Comparison of ENCODE assay signal across 8 mouse cellular contexts in genomic region chr11:69760160-69760900, GRCm38 (mm10). TPM values are rescaled to one million over a fixed set of nuclear protein-coding genes. Genes with fewer than 3 reads are reported as not detected.
DNase-seq lines count a peak whose midpoint lies in the region; ATAC-seq and TF ChIP-seq lines count a peak whose summit lies in the region.

No protein-coding gene starts in this region.

- peak overlapping the region; percentile 79; the same call in 1 of the 2 replicates for H3K9ac ChIP-seq in kidney, postnatal 0 days (ENCODE audit: low read depth, low read length)
- peak overlapping the region; percentile 79 for H3K9ac ChIP-seq in embryonic facial prominence, embryonic 13.5 days
- peak overlapping the region; percentile 65 for H3K9ac ChIP-seq in hindbrain, embryonic 16.5 days (ENCODE audit: low read depth, low read length)
- peak overlapping the region; percentile 77 for H3K9ac ChIP-seq in midbrain, embryonic 16.5 days (ENCODE audit: low read depth, low read length)

- no peak overlapping the region for H3K4me3 ChIP-seq in kidney, postnatal 0 days (replicated peaks; ENCODE audit: low read depth, low read length)
- H3K4me3 ChIP-seq in embryonic facial prominence, embryonic 13.5 days: peak overlapping the region; percentile 62; the same call in 1 of the 2 replicates
- H3K4me3 ChIP-seq in hindbrain, embryonic 16.5 days (ENCODE audit: low read length): peak overlapping the region; percentile 57; the same call in 1 of the 2 replicates
- H3K4me3 ChIP-seq in midbrain, embryonic 16.5 days (ENCODE audit: low read depth, low read length): peak overlapping the region; percentile 53

- ATAC-seq in kidney, postnatal 0 days (replicated peaks; ENCODE audit: low FRiP score, low read depth): no peak
- no peak for ATAC-seq in embryonic facial prominence, embryonic 13.5 days (ENCODE audit: insufficient number of reproducible peaks, insufficient read depth, low FRiP score, low TSS enrichment, low read depth)
- no peak for ATAC-seq in hindbrain, embryonic 16.5 days
- no peak for ATAC-seq in midbrain, embryonic 16.5 days

- H3K9me3 ChIP-seq in kidney, postnatal 0 days (replicated peaks; ENCODE audit: low read length): no peaks in the 10 kb centered on the region
- H3K9me3 ChIP-seq in embryonic facial prominence, embryonic 13.5 days: no peaks in the 10 kb centered on the region
- H3K9me3 ChIP-seq in hindbrain, embryonic 16.5 days (ENCODE audit: control insufficient read depth, low read length): no peaks in the 10 kb centered on the region
- no peaks in the 10 kb centered on the region for H3K9me3 ChIP-seq in midbrain, embryonic 16.5 days (replicated peaks; ENCODE audit: control insufficient read depth, low read length, poor library complexity, severe bottlenecking)

- no peak for DNase-seq in kidney, postnatal 0 days (ENCODE audit: low spot score)
- DNase-seq in kidney, adult 8-10 months: no peak
- no peak for DNase-seq in adrenal gland, postnatal 36 days
- DNase-seq in B cell, adult 2 months: no peak
- no peak for DNase-seq in testis, postnatal 10 days (ENCODE audit: low spot score)

- H3K27me3 ChIP-seq in kidney, postnatal 0 days (ENCODE audit: insufficient read depth, low read length): no peaks in the 10 kb centered on the region
- H3K27me3 ChIP-seq in embryonic facial prominence, embryonic 13.5 days: no peaks in the 10 kb centered on the region
- no peaks in the 10 kb centered on the region for H3K27me3 ChIP-seq in hindbrain, embryonic 16.5 days (replicated peaks; ENCODE audit: control insufficient read depth, insufficient read depth, low read length)
- H3K27me3 ChIP-seq in midbrain, embryonic 16.5 days (ENCODE audit: control insufficient read depth, insufficient read depth, low read depth, low read length): no peaks in the 10 kb centered on the region

- peak overlapping the region; percentile 69; the same call in 1 of the 2 replicates for H3K4me2 ChIP-seq in kidney, postnatal 0 days (ENCODE audit: low read length)
- H3K4me2 ChIP-seq in embryonic facial prominence, embryonic 13.5 days: peak overlapping the region; percentile 85
- H3K4me2 ChIP-seq in hindbrain, embryonic 16.5 days (ENCODE audit: low read length): peak overlapping the region; percentile 76
- H3K4me2 ChIP-seq in midbrain, embryonic 16.5 days (ENCODE audit: low read length): peak overlapping the region; percentile 81

- WGBS in kidney, postnatal 0 days: 80% methylated on average over 14 of the region's 14 CpGs
- 79% methylated on average over 14 of the region's 14 CpGs for WGBS in embryonic facial prominence, embryonic 13.5 days
- 76% methylated on average over 14 of the region's 14 CpGs for WGBS in hindbrain, embryonic 16.5 days
- WGBS in midbrain, embryonic 16.5 days: 75% methylated on average over 14 of the region's 14 CpGs

- no peak for TF ChIP-seq CTCF in kidney, postnatal 0 days (IDR thresholded peaks at IDR 0.05; ENCODE audit: low read depth)

- peak overlapping the region; percentile 93 for H3K27ac ChIP-seq in kidney, postnatal 0 days
- H3K27ac ChIP-seq in embryonic facial prominence, embryonic 13.5 days: peak overlapping the region; percentile 99
- peak overlapping the region; percentile 93 for H3K27ac ChIP-seq in hindbrain, embryonic 16.5 days (ENCODE audit: low read depth, low read length)
- peak overlapping the region; percentile 99 for H3K27ac ChIP-seq in midbrain, embryonic 16.5 days (ENCODE audit: low read length)

- H3K4me1 ChIP-seq in kidney, postnatal 0 days (replicated peaks; ENCODE audit: insufficient read depth, low read length): peaks cover 17% of the 10 kb centered on the region; the same call in 1 of the 2 replicates
- H3K4me1 ChIP-seq in embryonic facial prominence, embryonic 13.5 days: peaks cover 38% of the 10 kb centered on the region
- peaks cover 32% of the 10 kb centered on the region for H3K4me1 ChIP-seq in hindbrain, embryonic 16.5 days (ENCODE audit: control insufficient read depth, insufficient read depth, low read depth, low read length)
- H3K4me1 ChIP-seq in midbrain, embryonic 16.5 days (ENCODE audit: control insufficient read depth, insufficient read depth, low read length): peaks cover 38% of the 10 kb centered on the region

- H3K36me3 ChIP-seq in kidney, postnatal 0 days (ENCODE audit: insufficient read depth, low read length): no peaks in the 10 kb centered on the region
- no peaks in the 10 kb centered on the region for H3K36me3 ChIP-seq in embryonic facial prominence, embryonic 13.5 days
- H3K36me3 ChIP-seq in hindbrain, embryonic 16.5 days (ENCODE audit: control insufficient read depth, insufficient read depth, low read length): no peaks in the 10 kb centered on the region
- H3K36me3 ChIP-seq in midbrain, embryonic 16.5 days (ENCODE audit: control insufficient read depth, insufficient read depth, low read length): no peaks in the 10 kb centered on the region

RNA-seq across cellular contexts. Expression of gene Slc35g3, which starts 1.4 kb away (rescaled TPM):
- 0.17 TPM in 1 of 2 replicates, not detected in the other for polyA plus RNA-seq in kidney, postnatal 0 days (2015; fragmentation: Nextera tagmentation; extraction: Ambion mirVana)
- polyA plus RNA-seq in embryonic facial prominence, embryonic 13.5 days (2015; fragmentation: Nextera tagmentation; extraction: Ambion mirVana): not detected in 2 replicates
- polyA plus RNA-seq in hindbrain, embryonic 16.5 days (2015; fragmentation: Nextera tagmentation; extraction: Ambion mirVana): 0.41 and 0.87 TPM in 2 replicates
- polyA plus RNA-seq in midbrain, embryonic 16.5 days (2015; fragmentation: Nextera tagmentation; extraction: Ambion mirVana): 0.21 and 0.22 TPM in 2 replicates
- not detected for total RNA-seq in adrenal gland, postnatal 36 days (2021)

RNA-seq across cellular contexts. Expression of gene Polr2a, which starts 1.9 kb away (rescaled TPM):
- 19.0 and 21.0 TPM in 2 replicates for polyA plus RNA-seq in kidney, postnatal 0 days (2015; fragmentation: Nextera tagmentation; extraction: Ambion mirVana)
- 27.3 and 31.3 TPM in 2 replicates for polyA plus RNA-seq in embryonic facial prominence, embryonic 13.5 days (2015; fragmentation: Nextera tagmentation; extraction: Ambion mirVana)
- 12.1 and 14.9 TPM in 2 replicates for polyA plus RNA-seq in hindbrain, embryonic 16.5 days (2015; fragmentation: Nextera tagmentation; extraction: Ambion mirVana)
- 13.0 and 15.5 TPM in 2 replicates for polyA plus RNA-seq in midbrain, embryonic 16.5 days (2015; fragmentation: Nextera tagmentation; extraction: Ambion mirVana)
- total RNA-seq in adrenal gland, postnatal 36 days (2021): 10 to 100 TPM; 86.4 to 90.3 TPM

RNA-seq across cellular contexts. Expression of gene Zbtb4, which starts 5.4 kb away (rescaled TPM):
- polyA plus RNA-seq in kidney, postnatal 0 days (2015; fragmentation: Nextera tagmentation; extraction: Ambion mirVana): 2.7 and 3.3 TPM in 2 replicates
- 3.5 and 4.8 TPM in 2 replicates for polyA plus RNA-seq in embryonic facial prominence, embryonic 13.5 days (2015; fragmentation: Nextera tagmentation; extraction: Ambion mirVana)
- 5.8 and 6.2 TPM in 2 replicates for polyA plus RNA-seq in hindbrain, embryonic 16.5 days (2015; fragmentation: Nextera tagmentation; extraction: Ambion mirVana)
- polyA plus RNA-seq in midbrain, embryonic 16.5 days (2015; fragmentation: Nextera tagmentation; extraction: Ambion mirVana): 4.2 and 5.2 TPM in 2 replicates
- total RNA-seq in adrenal gland, postnatal 36 days (2021): 10 to 100 TPM; 57.7 to 63.8 TPM

RNA-seq across cellular contexts. Expression of gene Chrnb1, which starts 35.4 kb away (rescaled TPM):
- polyA plus RNA-seq in kidney, postnatal 0 days (2015; fragmentation: Nextera tagmentation; extraction: Ambion mirVana): 12.0 and 12.1 TPM in 2 replicates
- 5.4 and 5.7 TPM in 2 replicates for polyA plus RNA-seq in embryonic facial prominence, embryonic 13.5 days (2015; fragmentation: Nextera tagmentation; extraction: Ambion mirVana)
- polyA plus RNA-seq in hindbrain, embryonic 16.5 days (2015; fragmentation: Nextera tagmentation; extraction: Ambion mirVana): 1.4 and 2.9 TPM in 2 replicates
- polyA plus RNA-seq in midbrain, embryonic 16.5 days (2015; fragmentation: Nextera tagmentation; extraction: Ambion mirVana): 1.4 and 1.6 TPM in 2 replicates
- 1 to 10 TPM; 1.1 to 1.8 TPM for total RNA-seq in adrenal gland, postnatal 36 days (2021)

RNA-seq across cellular contexts. Expression of gene Fgf11, which starts 41.3 kb away (rescaled TPM):
- polyA plus RNA-seq in kidney, postnatal 0 days (2015; fragmentation: Nextera tagmentation; extraction: Ambion mirVana): 0.63 and 0.98 TPM in 2 replicates
- polyA plus RNA-seq in embryonic facial prominence, embryonic 13.5 days (2015; fragmentation: Nextera tagmentation; extraction: Ambion mirVana): 3.6 TPM in 2 replicates
- 6.7 and 7.2 TPM in 2 replicates for polyA plus RNA-seq in hindbrain, embryonic 16.5 days (2015; fragmentation: Nextera tagmentation; extraction: Ambion mirVana)
- polyA plus RNA-seq in midbrain, embryonic 16.5 days (2015; fragmentation: Nextera tagmentation; extraction: Ambion mirVana): 4.1 and 4.5 TPM in 2 replicates
- total RNA-seq in adrenal gland, postnatal 36 days (2021): 1 to 10 TPM; 3.9 to 8.6 TPM
